Mouse (Mus musculus) macrophage (primary cell): Measurements from ENCODE around the gene Pak4. TPM values are rescaled to one million over a fixed set of nuclear protein-coding genes. Genes with fewer than 3 reads are reported as not detected.
"Not testable (repeated sequence)": the region's sequence is repeated elsewhere in the genome, so short reads cannot be mapped to it uniquely, and the experiment has no call there.

Experiments used
- H3K27ac ChIP-seq: fragments of 350-480 bp; formaldehyde crosslinking; 2 replicates; pipeline ENCODE4 v1.9.0; 2021
- H3K36me3 ChIP-seq: fragments of 350-480 bp; formaldehyde crosslinking; 2 replicates; pipeline ENCODE4 v1.9.0; 2021; ENCODE audit errors: inconsistent target
- H3K4me3 ChIP-seq: fragments of 350-480 bp; formaldehyde crosslinking; 2 replicates; pipeline ENCODE4 v1.9.0; 2021; ENCODE audit errors: inconsistent target
- H3K79me2 ChIP-seq: fragments of 350-480 bp; formaldehyde crosslinking; 2 replicates; pipeline ENCODE4 v1.9.0; 2021; ENCODE audit errors: inconsistent target
- WGBS: methylation state at CpG from one replicate; pipeline ENCODE4 v1.1.7; 2026; ENCODE audit warnings: inconsistent platforms; ENCODE audit not compliant: missing documents; 5-methylcytosine and 5-hydroxymethylcytosine counted together
- polyA plus RNA-seq: library from polyadenylated mRNA; stranded (reverse); fragments of 250-400 nt; gene quantifications from 3 replicates; pipeline ENCODE4 v1.2.4, GENCODE M21; 2018; ENCODE audit warnings: inconsistent platforms
- total RNA-seq, 78 experiments: library from RNA; depleted of rRNA; stranded (reverse); fragments of 250-400 nt; gene quantifications; 1 replicate in 9 of 78; 2 replicates in 24 of 78; 3 replicates in 43 of 78; 4 replicates in 2 of 78; pipeline ENCODE4 v1.2.4; 2018; ENCODE audit warnings: inconsistent platforms in 56 of 78

Gene Pak4
- 10 to 100 TPM in 16 of 26 experiments, 1 to 10 TPM in 10; 7.6 to 30.1 (median 11.2) TPM for total RNA-seq (2018; cell fraction: chromatin; rRNA removed)
- total RNA-seq (2018; cell fraction: cytosol; rRNA removed): 10 to 100 TPM in 14 of 26 experiments, 1 to 10 TPM in 12; 7.9 to 16.3 (median 10.1) TPM
- 10 to 100 TPM in 8 of 26 experiments, 1 to 10 TPM in 18; 5.4 to 22.8 (median 9.4) TPM for total RNA-seq (2018; cell fraction: nucleus; rRNA removed)
- polyA plus RNA-seq: 7.4 to 9.1 TPM (median 7.5 TPM) in 3 replicates

DNA sequence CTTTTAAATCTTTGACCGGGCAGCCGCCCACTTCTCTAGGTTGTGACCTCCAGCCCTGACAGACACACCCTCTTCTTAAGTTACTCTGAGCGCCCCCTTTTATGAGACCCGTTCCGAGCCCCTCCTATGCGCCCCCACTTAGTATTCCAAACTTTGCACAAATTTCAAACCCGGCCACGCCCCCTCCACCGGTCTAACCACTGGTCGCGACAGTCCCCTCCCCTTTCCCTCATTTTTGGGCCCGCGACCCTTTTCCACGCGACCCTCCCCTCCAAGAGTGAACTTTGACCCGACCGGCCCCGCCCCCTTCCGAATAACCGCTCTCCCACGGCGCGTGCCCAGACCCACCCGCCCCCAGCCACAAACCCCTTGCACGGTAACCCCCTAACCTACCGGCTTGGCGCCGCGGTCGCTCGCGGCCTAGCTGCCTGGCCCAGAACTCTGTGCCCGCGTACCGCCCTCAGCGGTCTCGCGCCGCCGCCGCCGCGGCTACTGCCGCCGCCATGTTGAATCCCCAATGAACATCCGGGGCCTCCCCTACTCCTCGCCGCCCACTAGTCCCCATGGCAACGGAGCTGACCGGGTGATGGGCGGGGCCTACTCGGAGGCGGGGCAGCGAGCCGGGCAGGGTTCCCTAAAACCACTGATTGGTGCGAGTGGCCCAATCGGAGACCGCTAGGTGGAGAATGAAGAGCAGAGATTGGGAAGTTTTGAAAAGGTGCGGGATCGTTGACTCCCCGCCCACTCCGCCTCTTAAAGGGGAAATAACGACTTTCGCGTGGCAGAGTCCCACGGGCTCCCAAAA, at the start of gene Pak4, which contains the start of gene Samd4b:
Pak4 (minus strand) TSS at position 544 of the 805 bp plus-strand sequence.
Samd4b (minus strand) TSS at position 503 of the 805 bp plus-strand sequence.
- H3K27ac ChIP-seq: peak within 1 kb of the TSS; percentile 50
- H3K79me2 ChIP-seq: peaks cover 50% of the 10 kb centered on the region
- under 1% methylated on average over 57 of the region's 66 CpGs for WGBS
- peak within 1 kb of the TSS; percentile 69 for H3K4me3 ChIP-seq
- no peaks in the 10 kb centered on the region for H3K36me3 ChIP-seq

GRCm38 (mm10) chr7:28647016-28647415, 49.0 kb upstream of the Pak4 start:
- Histone ChIP-seq H3K36me3 (no peaks in the 10 kb centered on the region), H3K4me3 (no peak overlapping the region), H3K79me2 (no peaks in the 10 kb centered on the region), H3K27ac (no peak overlapping the region)
- 61% methylated on average over 7 of the region's 7 CpGs for WGBS

DNA sequence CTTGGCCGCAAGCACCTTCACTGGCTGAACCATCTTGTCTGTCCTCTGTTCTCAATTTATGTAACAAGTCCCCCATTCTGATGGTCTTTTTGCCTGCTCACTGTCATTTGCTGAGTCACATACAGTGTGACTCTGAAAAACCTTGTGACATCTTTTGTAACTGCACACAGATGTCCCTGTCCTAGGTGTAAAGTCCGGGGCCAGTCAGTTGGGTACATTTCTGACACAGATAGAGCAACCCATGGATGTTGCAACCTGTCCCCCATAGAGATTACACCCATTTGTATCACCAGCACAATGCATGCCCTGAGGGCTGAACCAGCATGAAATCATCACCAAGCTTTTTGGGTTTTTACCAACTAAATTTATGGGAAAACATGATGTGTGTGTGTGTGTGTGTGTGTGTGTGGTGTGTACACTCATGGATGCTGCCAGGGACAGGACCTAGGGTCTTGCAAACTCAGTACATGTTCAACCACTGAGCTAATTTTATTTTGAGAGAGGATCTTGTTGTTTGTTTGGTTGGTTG, 48.0 kb upstream of the Pak4 start:
- no peak overlapping the region for H3K4me3 ChIP-seq
- H3K27ac ChIP-seq: no peak overlapping the region
- H3K79me2 ChIP-seq: no peaks in the 10 kb centered on the region
- 78% methylated on average over 2 of the region's 2 CpGs for WGBS
- H3K36me3 ChIP-seq: no peaks in the 10 kb centered on the region

- Histone ChIP-seq H3K36me3 (no peaks in the 10 kb centered on the region), H3K27ac (no peak overlapping the region), H3K79me2 (no peaks in the 10 kb centered on the region), H3K4me3 (no peak overlapping the region)
- 82% methylated on average over 6 of the region's 6 CpGs for WGBS
Observed at GRCm38 (mm10) chr7:28645366-28645765, 47.4 kb upstream of the Pak4 start.

DNA sequence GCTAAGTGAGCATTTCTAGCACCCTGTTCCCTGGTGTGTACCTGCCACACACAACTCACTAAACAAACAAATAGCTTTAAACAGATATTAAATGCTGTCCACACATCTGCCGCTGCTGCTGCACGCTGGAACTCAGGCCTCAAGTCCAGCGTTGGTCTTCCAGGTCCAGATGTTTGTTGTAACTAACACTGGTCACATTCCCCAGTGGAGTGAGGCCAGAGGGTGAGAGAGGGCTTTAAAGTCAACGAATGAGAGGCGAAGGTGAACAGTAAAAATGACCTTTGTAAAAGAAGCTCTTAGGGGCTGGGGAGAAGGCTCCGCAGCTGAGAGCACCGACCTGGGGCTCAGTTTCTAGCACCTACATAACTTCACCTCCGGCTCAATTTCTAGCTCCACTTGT, 43.6 kb upstream of the Pak4 start:
- Histone ChIP-seq H3K27ac (no peak overlapping the region), H3K36me3 (no peaks in the 10 kb centered on the region), H3K4me3 (no peak overlapping the region), H3K79me2 (no peaks in the 10 kb centered on the region)
- 83% methylated on average over 8 of the region's 8 CpGs for WGBS

DNA sequence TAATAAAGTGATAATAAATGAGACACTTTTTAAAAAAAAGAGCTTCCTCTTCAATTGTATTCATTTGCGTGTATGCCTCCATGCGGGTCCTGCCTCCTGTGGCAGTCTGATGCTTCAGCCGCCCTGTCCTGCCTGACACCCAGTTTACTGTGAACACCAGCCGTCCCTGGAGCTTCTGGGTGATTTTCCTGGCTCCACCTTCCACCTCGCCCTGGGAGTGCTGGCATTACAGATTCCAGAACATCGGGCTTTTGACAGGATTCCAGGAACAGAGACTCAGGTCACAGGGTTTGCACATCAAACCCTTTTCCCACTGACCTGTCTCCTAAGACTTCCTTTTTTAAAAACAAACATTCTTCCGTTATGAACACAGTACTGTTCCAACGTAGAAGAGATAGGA, 39.5 kb upstream of the Pak4 start:
- Histone ChIP-seq H3K79me2 (no peaks in the 10 kb centered on the region), H3K27ac (no peak overlapping the region), H3K36me3 (no peaks in the 10 kb centered on the region), H3K4me3 (no peak overlapping the region)
- 27% methylated on average over 8 of the region's 8 CpGs for WGBS

DNA sequence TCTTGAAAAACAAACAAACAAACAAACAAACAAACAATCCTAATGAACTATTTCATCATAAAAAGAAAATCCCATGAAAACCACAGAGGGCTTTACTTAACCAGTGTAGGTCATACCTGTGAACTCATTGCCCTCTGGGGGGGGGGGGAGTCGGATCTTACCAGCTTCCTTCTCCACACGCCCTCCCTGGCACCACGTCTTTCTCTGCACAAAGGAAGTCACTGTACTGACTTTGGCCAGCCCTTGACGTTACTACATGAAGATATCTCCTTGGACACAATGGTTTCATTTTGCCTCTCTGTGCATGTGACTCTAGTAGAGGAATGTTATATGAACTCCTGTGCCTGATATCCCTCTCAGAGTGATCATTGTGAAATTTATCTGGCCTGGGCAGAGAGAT, 36.1 kb upstream of the Pak4 start:
- H3K27ac ChIP-seq: no peak overlapping the region
- WGBS: 13% methylated on average over 4 of the region's 4 CpGs
- no peak overlapping the region for H3K4me3 ChIP-seq
- no peaks in the 10 kb centered on the region for H3K79me2 ChIP-seq
- no peaks in the 10 kb centered on the region for H3K36me3 ChIP-seq

GRCm38 (mm10) chr7:28631073-28631472, 33.1 kb upstream of the Pak4 start, which contains the start of gene Acp7:
Acp7 (minus strand) TSS chr7:28631332.
- H3K4me3 ChIP-seq: no peak within 1 kb of the TSS
- no peaks in the 10 kb centered on the region for H3K36me3 ChIP-seq
- WGBS: 16% methylated on average over 7 of the region's 10 CpGs
- H3K27ac ChIP-seq: no peak within 1 kb of the TSS
- no peaks in the 10 kb centered on the region for H3K79me2 ChIP-seq

GRCm38 (mm10) chr7:28624791-28625190, 26.8 kb upstream of the Pak4 start:
- no peaks in the 10 kb centered on the region for H3K36me3 ChIP-seq
- no peaks in the 10 kb centered on the region for H3K79me2 ChIP-seq
- no peak overlapping the region for H3K27ac ChIP-seq
- no peak overlapping the region for H3K4me3 ChIP-seq
- WGBS: 71% methylated on average over 5 of the region's 5 CpGs

DNA sequence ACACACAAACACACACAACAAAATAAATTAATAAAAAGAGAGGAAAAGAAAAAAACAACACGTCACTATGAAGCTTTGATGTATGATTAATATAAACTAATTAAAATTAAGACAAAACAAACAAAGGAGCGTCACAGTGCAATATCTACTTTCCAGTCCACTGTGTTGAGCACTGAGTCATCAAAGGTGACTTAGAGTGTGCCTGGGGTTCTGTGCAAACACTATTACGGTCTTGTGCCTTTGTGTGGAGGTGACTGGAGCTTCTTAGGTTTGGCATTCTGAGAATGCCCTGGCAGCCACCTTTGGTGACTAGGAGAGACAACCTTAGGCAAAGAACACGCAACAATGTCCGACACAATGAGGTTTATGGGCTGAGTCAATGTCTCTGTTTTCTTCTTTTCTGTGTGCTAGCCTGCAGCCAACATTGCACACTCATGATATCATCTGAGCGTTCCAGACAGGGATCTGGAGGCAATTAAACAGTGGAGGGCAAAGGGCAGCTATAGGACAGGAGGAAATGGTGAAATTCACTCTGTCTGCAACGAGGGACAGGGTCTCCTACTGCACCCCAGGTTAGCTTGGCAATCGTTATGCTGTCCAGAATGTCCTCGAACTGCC, 21.2 kb upstream of the Pak4 start:
- H3K4me3 ChIP-seq: no peak overlapping the region
- no peaks in the 10 kb centered on the region for H3K36me3 ChIP-seq
- H3K27ac ChIP-seq: no peak overlapping the region
- WGBS: 80% methylated on average over 9 of the region's 9 CpGs
- H3K79me2 ChIP-seq: no peaks in the 10 kb centered on the region

GRCm38 (mm10) chr7:28605951-28606350, 8.0 kb upstream of the Pak4 start:
- Histone ChIP-seq H3K79me2 (no peaks in the 10 kb centered on the region), H3K27ac (no peak overlapping the region), H3K4me3 (no peak overlapping the region), H3K36me3 (no peaks in the 10 kb centered on the region)
- WGBS: 91% methylated on average over 8 of the region's 8 CpGs

DNA sequence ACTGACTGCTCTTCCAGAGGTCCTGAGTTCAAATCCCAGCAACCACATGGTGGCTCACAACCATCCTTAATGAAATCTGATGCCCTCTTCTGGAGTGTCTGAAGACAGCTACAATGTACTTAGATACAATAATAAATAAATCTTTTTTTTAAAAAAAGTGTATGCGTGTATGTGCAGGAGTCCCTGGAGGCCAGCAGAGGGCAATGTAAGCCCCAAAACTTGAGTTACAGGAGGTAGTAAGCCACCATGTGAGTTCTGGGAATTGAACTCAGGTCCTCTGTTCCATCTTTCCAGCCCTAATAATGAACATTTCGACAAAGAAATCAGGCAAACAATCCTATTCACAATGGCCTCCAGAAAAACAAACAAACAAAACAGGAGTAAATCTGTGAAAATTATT, 5.8 kb upstream of the Pak4 start:
- 75% methylated on average over 2 of the region's 2 CpGs for WGBS
- H3K79me2 ChIP-seq, H3K27ac ChIP-seq, H3K4me3 ChIP-seq, H3K36me3 ChIP-seq: not testable (repeated sequence)

DNA sequence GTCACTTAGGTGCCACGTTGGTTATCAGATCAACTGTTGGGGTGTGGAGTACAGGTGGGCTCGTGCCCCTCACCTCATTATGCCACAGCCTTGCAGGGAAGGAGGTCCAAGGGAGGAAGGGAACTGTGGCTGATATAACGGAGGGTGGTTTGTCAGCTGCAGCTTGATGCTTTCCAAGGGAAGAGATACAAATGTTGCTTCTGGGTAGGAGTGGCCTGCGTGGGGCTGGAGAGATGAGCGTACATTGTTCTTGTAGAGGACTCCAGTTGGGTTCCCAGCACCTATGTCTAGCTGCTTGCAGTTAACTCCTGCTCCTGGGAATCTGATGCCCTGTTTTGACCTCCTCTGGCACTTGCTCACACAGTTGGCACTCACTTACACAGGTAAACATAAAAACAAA, 5.2 kb upstream of the Pak4 start:
- H3K79me2 ChIP-seq: no peaks in the 10 kb centered on the region
- H3K36me3 ChIP-seq: no peaks in the 10 kb centered on the region
- WGBS: 80% methylated on average over 5 of the region's 5 CpGs
- H3K27ac ChIP-seq: no peak overlapping the region
- no peak overlapping the region for H3K4me3 ChIP-seq

GRCm38 (mm10) chr7:28601668-28602067, 3.7 kb upstream of the Pak4 start:
- 33% methylated on average over 7 of the region's 7 CpGs for WGBS
- H3K27ac ChIP-seq: no peak overlapping the region
- H3K79me2 ChIP-seq: peaks cover 11% of the 10 kb centered on the region
- H3K36me3 ChIP-seq: no peaks in the 10 kb centered on the region
- no peak overlapping the region for H3K4me3 ChIP-seq

DNA sequence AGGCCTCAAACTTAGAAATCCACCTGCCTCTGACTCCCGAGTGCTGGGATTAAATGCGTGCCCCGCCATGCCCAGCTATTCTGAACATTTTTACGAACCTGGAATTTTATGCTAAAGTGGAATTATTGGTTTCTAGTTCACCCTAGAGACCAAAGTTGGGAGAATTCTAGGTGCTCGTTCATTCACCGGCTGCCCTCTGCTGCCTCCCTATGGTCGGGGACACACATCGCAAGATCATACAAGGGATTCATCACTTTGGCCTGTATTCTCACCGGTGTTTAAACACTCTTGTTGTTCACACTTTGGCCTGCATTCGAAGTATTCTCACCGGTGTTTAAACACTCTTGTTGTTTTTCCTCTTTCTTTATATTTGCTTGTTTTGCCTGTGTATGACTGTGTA, 3.0 kb upstream of the Pak4 start:
- H3K79me2 ChIP-seq: peaks cover 18% of the 10 kb centered on the region
- H3K4me3 ChIP-seq: no peak overlapping the region
- H3K36me3 ChIP-seq: no peaks in the 10 kb centered on the region
- WGBS: 4% methylated on average over 11 of the region's 11 CpGs
- no peak overlapping the region for H3K27ac ChIP-seq
